Mouse (Mus musculus) T-helper 2 cell (primary cell): ENCODE results near the gene Pdcd2l.
"Not testable (repeated sequence)": the region's sequence is repeated elsewhere in the genome, so short reads cannot be mapped to it uniquely, and the experiment has no call there.

Source experiments
- in situ Hi-C: fragments of 300-600 bp; cut with MboI, MseI; formaldehyde crosslinking; loops from one replicate; pipeline ENCODE4 v1.15.1; 2025; ENCODE audit warnings: high pct_unique_total_duplicates

Pdcd2l gene

DNA sequence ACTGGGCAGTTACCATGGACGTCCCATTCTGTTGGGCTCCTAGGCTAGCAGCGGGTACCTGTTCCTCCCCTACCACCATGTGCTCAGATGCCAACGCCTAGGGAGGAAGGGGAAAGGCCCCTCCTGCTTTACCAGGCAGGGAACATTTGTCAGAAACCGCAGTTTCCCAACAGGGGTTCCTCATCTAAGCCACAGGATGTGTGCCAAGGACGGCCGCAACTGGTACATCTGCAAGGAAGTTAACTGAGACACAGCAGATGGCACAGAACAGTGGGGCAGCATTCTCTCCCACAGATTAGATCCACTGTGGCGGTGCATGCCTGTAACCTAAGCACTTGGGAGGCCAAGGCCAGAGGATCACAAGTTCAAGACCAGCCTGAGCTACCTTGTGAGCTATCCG lies 18.2 kb upstream of the Pdcd2l start:
- in situ Hi-C loops = loop anchor here (5.0 kb wide), 1 partner anchor 67 kb away; no protein-coding TSS in a partner anchor

DNA sequence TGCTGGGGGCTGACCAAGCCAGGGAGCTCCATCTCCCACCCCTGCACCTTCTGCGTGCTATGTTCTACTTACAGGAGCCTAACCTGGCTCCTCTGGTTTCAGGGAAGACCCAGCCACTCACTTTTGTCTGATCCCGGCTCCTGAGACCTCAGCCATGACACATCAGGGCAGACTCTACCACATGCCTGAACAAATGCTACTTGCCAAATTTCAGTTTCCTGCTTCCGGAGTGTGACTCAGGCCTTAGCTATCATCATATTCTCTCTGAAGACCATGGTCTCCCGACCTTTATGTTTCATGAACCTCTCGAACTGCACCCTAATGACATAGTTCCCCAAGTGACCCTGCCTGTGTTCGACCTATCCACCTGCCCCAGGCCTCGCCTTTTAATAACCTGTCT lies 16.8 kb upstream of the Pdcd2l start:
- in situ Hi-C loops = loop anchor here (5.0 kb wide), 1 partner anchor 66 kb away; no protein-coding TSS in a partner anchor

DNA sequence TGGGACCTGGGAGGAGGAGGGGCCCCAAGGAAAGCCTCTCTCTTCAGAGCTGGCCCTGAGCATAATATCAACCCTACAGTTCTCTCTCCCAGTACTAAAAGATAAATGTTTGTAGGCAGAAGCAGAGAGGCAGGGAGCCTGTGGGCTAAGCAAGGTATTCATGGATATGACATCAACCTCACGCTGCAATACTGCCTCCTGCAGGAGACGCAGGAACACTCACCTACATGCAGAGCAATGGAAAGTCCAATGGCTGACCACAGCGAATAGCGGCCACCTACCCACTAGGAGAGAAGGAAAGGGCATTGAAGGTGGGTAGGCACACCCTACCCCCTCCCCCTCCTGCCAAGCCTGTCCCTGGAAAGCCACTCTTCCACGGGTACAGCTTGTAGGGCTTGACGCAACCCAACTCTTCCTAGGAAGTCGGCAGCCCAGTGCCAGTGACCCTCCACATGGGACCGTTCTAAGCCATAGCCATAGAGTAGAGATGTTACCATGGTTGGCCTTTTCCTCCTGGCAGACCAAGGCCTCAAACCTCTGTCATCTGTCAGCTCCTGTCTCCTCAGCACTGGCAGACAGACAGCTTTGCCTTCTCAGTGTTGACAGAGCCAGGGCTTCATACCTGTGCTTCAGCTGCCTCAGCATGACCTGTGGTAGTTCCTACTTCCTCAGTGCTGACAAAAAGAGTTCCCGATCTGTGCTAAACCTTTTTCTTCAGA lies 11.7 kb upstream of the Pdcd2l start:
- in situ Hi-C loops = no loop called here

DNA sequence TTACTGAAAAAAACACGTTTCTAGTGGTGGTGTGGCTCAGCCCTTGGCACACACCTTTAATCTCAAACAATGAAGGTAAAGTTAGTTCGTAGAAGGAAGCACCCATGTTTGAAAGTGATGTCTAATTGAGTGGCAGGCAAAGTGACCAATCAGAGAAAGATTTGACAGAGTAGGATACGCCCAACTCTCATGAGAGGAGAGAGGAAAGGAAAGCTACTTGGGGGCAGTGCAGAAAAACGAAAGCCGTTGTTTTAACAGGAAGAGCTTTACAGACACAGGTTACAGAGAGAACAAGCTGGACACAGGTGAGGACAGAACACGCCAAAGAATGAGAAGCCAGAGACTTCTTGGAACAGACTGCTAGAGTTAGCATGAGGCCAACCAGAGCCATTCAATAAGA lies 9.9 kb upstream of the Pdcd2l start:
- in situ Hi-C loops = no loop called here

DNA sequence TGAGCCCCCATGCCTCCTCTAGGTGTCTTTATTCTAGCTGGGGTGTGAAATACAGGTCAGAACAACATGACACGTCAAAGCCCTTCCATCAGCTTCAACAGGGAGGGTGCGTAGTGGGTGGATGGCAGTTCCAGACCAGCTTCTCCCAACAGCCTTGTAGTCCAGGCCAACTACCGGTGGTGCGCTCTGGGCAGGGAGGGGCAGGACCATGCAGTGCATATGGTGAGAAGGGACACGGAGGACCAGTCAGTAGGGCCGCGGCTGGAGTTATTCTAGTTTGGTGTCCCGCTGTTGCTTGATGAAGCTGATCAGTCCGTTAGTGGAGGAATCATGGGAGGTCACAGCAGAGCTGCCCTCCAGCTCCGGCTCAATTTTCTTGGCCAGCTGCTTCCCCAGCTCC lies 5.7 kb upstream of the Pdcd2l start:
- in situ Hi-C loops = not testable (repeated sequence)

DNA sequence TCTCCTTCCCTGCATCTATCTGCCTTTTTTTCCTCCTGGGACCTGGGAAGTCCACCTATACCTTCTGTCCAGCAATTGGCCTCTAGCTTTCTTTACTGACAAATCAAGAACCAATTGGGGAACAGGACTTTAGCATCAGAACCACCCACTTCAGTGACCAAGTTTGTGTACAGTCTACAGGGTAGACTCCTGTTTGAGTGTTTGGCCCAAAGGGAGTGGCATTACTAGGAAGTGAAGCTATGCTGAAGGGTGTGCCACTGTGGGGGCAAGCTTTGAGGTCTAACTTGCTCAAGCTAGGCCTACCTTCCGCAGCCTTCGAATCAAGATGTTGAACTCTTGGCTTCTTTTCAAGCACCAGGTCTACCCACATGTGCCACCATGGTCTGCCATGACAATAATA lies 4.4 kb upstream of the Pdcd2l start:
- in situ Hi-C loops = no loop called here

DNA sequence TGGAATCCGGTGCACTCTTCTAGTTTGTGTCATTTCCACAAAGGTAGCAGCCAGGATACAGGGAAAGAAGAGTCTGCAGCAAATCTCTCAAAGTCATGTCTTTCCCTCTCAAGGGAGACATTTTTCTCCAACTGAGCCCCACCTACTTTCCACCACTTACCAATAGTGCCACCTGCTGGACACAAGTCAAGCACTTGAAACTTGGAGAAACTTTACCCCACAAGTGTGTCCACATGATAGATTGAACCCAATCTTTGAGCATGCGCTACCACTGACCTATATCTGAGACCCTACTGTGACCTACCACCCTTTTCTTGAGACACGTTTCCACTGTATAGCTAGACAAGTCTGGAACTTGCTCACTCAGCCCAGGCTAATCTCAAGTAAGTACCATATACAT lies 1.9 kb upstream of the Pdcd2l start:
- in situ Hi-C loops = no loop called here

DNA sequence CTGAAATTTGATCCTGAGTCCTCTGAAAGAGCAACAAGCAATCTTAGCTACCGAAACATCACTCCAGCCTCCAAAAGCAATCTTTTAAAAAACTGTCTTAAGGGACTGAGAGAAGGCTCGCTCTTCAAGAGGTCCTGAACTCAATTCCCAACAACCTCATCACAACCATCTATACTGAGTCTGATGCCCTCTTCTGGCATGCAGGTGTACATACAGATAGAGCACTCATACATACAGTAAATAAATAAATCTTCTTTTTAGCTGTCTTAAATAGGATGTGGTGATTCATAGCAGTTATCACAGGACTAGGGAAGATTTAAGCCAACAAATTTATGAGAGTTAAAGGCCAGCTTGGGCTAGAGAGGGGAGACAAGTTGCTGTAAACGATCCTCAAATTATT lies 829 bp downstream of the Pdcd2l start:
- in situ Hi-C loops = no loop called here

DNA sequence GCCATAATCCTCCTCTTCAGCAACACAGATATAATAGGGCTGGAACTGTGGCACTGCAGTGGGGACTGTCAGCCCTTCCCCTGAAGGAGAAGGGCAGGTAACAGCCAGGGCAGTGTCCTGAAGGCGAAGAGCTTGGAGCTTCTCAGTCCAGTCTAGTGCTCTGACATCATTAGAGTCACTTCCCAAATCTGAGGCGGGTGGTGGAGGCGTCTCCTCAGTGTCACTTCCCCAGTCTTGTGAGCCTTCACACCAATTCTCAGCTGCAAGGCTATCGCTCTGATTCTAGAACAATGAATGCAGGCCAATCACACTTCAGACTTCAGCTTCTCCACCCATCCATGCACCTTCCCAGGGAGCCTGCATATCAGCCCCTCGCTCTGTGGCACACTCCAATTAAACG lies 3.6 kb downstream of the Pdcd2l start:
- in situ Hi-C loops = no loop called here

DNA sequence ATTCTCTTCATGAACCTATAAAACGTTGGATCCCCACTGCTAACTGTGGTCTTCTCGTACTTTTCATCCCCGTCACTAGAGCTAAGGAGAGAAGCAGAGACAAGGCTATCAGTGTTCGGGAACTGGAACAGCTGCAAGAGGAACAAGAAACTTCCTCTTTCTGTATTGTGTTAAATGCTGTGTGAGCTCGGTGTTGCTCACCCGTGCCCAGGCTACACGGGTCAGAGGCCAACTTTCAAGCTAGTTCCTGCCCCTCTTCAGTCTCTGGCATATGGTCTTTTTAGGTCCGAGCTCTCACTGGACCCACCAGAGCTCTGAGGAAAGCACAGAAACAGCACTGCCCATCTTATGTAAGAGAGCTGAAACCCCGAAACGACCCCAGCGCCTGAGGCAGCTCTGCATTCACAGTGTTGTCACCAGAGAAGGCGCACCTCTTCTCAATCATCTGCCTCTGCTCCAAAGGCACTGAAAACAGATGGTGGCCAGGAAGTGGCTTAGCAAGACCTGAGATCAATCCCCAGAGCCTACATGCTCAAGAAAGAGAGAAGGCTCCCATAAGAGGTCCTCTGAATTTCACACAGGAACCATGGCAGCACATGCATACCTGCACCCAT lies 7.0 kb downstream of the Pdcd2l start:
- in situ Hi-C loops = no loop called here

DNA sequence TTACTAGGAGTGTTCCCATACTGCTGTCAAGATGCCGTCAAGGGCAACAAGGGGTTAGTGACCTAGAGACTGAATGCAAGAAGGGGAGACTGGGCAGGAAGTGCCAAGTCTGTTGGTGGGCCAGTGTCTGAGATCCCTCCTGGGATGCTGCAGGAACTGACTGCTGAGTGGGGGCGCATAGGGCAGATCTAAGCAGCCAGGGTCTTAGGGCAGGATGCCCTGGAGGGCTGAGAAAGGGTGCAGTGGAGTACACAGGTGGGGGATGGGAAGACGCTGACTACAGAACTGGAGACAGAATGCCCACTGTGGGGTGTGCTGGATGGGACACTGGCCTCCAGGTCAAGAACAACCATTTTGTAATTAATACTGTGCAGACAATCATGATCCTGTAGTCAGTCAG lies 12.7 kb downstream of the Pdcd2l start:
- in situ Hi-C loops = no loop called here

DNA sequence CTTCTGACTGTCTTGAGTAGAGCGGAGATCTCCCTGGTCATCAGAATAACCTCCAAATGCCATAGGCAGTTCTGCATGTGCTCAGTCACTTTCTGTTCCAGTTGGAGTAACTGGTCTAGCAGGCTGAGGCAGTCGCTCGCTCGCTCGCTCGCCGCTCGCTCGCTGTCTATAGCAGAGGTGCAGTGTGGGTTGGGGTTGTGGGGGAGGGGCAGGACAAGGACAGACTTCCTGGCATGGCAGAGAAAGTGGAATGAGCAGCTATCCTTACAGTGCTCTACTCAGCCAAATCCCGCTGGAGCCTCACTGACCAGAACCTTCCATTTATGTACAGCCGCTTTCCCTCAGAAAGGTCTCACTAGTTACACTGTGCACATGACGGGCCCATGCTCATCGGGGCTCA lies 13.1 kb downstream of the Pdcd2l start:
- in situ Hi-C loops = no loop called here

DNA sequence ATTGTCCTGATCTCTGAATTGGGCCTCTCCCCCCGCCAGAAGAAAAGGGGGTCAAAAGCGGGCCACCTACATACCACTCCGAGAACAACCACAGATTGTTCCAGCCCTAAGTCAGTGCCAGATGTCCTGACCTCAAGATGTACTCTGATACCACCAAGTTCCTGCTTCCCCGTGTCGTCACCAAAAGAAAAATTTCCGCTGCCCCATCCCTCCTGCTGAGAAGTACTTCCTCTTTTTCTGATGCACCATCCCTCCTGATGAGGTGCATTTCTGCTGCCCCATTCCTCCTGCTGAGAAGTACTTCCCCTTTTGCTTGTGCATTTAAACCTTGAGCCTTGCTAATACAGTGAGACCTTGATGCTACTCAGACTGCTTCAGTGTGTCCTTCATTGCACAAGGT lies 20.2 kb downstream of the Pdcd2l start:
- in situ Hi-C loops = not testable (repeated sequence)

DNA sequence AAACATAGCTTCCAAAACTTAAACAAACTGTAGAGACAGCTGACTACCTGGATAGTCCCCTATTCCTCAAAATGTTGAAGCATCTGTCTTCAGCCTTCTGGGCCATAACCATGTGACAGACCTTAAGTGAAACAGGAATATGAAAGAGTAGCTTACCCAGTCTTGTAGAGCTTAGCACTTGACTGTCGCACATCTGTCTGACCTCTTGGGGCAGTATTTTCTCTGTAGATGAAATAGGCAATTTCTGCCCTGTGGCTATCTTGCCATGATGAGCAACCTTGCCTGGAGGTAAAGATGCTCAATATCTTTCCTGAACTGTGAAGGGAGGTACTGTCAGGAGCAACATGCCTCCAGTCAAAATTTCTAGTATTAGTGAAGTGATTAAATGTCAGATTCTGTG lies 24.2 kb downstream of the Pdcd2l start:
- in situ Hi-C loops = no loop called here

DNA sequence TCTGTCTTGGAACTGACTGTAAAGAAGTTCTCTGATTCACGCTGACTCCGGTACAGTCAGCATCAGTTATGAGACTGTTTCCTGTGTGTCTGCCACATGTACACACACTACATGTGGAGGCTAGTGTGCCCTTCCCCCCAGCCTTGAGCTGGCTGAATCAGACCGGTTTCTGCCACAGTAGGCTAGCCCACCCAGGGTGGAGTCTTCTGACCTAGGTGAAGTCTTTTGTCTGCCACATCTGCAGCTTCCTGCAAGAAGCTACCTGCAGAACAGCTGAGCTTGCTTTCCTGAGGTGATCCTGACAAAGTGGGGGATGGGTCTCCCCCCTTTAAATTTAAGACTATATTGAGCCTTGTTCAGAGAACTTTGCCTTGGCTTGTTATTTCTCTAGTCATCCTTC lies 27.0 kb downstream of the Pdcd2l start, which contains the start of gene Uba2:
Uba2 (minus strand) TSS at position 146 of the 400 bp plus-strand sequence.
- in situ Hi-C loops = no loop called here

DNA sequence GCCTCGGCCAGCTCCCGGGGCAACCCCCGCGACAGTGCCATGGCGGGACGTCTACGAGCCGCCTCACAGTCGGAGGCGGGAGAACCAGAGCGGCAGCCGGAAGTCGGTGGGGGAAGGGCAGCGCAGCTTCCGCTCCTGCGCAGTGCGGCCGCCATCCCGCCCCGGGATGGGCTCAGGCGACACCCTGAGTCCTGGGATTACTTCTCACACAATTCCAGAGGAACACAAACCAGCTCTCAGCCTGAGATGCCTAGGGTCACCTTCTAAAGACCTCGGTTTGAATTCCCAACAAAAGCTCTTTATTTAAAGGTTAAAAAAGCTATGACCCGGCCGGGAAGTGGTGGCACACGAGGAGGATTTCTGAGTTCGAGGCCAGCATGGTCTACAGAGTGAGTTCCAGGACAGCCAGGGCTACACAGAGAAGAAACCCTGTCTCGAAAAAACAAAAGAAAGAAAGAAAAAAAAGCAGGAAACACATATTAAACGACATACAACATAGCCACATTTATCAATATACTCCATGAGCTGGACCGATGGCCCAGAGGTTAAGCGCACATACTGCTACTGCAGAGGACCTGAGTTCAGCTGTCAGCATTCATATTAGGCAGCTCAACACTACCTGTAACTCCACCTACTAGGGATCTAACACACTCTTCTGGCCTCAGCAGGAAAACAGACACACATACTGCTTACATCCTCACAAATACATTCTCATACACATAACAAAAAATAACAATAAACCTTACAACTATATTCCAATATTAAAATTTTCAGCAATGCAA lies 27.8 kb downstream of the Pdcd2l start:
- in situ Hi-C loops = no loop called here

DNA sequence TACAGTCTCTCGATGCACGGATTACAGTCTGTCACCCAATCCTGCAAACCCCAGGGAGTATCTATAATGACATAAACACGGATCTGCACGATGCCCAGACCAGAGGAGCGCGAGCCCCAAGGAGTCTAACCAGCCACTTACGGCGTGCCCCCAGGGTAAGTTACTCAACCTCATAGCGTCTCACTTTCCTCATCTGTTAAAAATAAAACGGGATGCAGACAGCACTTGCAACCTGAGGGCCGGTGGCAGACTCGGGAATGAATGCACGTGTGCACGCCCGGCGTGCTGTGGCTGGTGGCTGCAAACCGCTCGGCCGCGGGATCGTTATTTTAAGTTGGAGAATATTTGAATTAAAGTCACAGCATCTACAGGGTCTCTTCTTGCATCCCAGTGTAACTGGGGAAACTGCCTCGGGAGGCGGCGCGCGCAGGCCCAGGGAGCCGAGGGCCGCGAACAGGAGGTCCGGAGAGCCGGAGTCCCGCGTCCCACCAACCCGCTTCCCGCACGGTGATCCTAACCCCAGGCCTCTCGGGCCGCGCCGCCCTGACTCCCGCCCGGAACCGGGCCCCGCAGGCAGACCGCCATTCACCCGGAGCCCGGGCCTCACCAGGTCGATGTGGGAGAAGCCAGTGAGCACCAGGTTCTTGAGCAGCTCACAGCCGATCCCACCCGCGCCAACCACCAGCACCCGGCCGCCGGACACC lies 28.5 kb downstream of the Pdcd2l start:
- in situ Hi-C loops = no loop called here

DNA sequence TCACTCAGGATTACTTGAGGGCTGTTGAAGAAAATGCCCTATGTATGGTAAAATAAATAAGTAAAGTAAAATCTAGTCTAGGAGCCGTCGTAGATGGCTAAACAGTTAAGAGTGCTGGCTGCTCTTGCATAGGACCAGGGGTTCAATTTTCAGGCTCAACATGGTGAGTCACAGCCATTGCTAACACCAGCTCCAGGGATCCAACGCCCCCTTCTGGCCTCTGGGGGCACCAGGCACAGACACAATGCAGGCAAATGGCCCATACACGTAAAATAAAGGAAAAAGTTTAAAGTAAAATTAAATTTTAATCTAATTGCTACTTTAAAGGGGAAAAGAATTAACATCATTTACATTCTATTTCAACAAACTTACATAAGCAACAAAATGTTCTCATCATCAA lies 29.6 kb downstream of the Pdcd2l start:
- in situ Hi-C loops = no loop called here

DNA sequence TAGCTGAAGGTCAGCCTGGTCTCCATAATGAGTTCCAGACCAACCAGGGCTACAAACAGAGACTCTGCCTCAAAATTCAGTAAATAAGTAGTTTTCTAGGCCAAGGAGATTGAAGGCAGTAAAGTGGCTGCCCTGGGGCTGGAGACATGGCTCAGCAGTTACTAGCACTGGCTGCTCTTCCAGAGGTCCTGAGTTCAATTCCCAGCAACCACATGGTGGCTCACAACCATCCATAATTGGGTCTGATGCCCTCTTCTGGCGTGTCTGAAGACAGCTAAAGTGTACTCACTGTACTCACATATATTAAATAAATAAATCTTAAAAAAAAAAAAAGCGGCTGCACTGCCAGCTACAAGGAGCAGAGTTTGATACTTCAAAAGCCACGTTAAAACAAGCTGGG lies 30.5 kb downstream of the Pdcd2l start:
- in situ Hi-C loops = no loop called here

DNA sequence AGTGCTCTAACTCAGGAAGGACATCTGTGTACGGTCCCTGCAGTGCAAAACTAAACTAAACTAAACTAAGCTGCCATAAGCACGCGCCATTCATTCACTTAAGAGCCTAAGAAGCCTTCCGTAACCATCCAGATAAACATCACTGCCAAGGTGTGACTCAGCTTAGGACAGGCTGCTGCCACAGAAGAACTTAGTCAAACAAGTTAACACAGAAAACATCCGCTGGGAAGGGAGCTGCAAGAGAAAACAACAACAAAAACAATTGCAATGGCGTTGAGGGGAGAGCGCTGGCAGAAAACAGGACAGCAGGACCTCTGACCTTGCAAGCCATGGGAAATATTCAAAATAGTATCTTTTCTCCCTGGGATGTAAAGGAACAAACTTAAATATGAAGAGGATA lies 31.8 kb downstream of the Pdcd2l start:
- in situ Hi-C loops = no loop called here

DNA sequence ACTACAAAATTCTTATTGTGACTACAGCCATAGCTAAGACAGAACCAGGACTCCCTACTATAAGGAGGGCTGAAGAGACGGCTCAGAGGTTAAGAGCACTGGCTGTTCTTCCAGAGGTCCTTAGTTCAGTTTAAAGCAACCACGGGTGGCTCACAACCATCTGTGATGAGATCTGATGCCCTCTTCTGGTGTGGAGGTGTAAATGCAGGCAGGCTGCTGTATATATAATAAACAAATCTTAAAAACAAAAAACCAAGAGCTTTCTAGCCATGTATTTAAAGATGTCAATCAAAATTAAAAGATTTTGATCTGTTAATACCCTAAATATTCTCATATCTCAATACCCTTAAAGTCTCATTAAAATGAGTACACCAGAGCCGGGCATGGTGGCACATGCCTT lies 37.3 kb downstream of the Pdcd2l start:
- in situ Hi-C loops = no loop called here

DNA sequence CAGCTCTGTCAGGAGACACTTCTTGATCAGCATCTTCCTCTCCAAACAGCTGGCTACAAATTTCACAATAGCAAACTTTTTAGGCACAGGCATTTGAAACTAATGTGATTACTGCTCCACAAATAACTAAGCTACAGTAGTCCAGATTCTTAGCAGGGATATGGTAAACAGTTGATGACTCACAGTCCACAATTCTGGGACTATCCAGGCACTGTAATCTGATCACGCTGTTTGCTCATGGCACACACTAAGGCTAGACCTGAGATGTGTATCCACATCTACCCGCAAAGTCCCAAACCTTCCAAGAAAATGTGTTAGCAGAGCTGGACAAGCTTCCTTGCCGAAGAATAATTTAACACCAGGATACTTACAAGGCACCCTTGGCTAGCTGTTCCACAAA lies 38.5 kb downstream of the Pdcd2l start:
- in situ Hi-C loops = no loop called here
